Mouse (Mus musculus): ENCODE data around the gene Zbtb7b. TPM values are rescaled to one million over a fixed set of nuclear protein-coding genes. Genes with fewer than 3 reads are reported as not detected.

The Zbtb7b gene
- polyA plus RNA-seq, 1 experiment: 47.0 TPM

- no peaks in the 10 kb centered on the region for H3K27me3 ChIP-seq (ENCODE audit: control insufficient read depth, insufficient read depth, insufficient read length)
- no peak for TF ChIP-seq MAX (IDR thresholded peaks at IDR 0.05; ENCODE audit: low read depth)
- no peak for TF ChIP-seq TCF3 (IDR thresholded peaks at IDR 0.05; ENCODE audit: insufficient read length, low read depth)
- TF ChIP-seq REST (IDR thresholded peaks at IDR 0.05; ENCODE audit: insufficient read depth, insufficient read length): no peak
- TF ChIP-seq TCF12 (IDR thresholded peaks at IDR 0.05; ENCODE audit: insufficient read depth, poor library complexity, severe bottlenecking): no peak
- H3K4me2 ChIP-seq (ENCODE audit: low read depth): no peak overlapping the region
- H3K79me2 ChIP-seq (ENCODE audit: control insufficient read depth, insufficient read depth): no peaks in the 10 kb centered on the region
- no peaks in the 10 kb centered on the region for H3K36me3 ChIP-seq (ENCODE audit: control insufficient read depth, insufficient read depth)
- no peak overlapping the region for H3ac ChIP-seq (ENCODE audit: control insufficient read depth, insufficient read length)
- H3K4me3 ChIP-seq: no peak overlapping the region
Observed at GRCm38 (mm10) chr3:89347916-89348315, 46.7 kb downstream of the Zbtb7b start.

- Histone ChIP-seq H3ac (ENCODE audit: control insufficient read depth, insufficient read length) (no peak overlapping the region), H3K79me2 (ENCODE audit: control insufficient read depth, insufficient read depth) (no peaks in the 10 kb centered on the region), H3K4me2 (ENCODE audit: low read depth) (no peak overlapping the region), H3K27me3 (ENCODE audit: control insufficient read depth, insufficient read depth, insufficient read length) (no peaks in the 10 kb centered on the region), H3K36me3 (ENCODE audit: control insufficient read depth, insufficient read depth) (no peaks in the 10 kb centered on the region), H3K4me3 (no peak overlapping the region)
- TF ChIP-seq SRF (IDR thresholded peaks at IDR 0.05; ENCODE audit: control insufficient read depth, insufficient read length, low read depth): no peak
- TF ChIP-seq USF1 (IDR thresholded peaks at IDR 0.05; ENCODE audit: low read depth): no peak
- no peak for TF ChIP-seq MYOD1 (IDR thresholded peaks at IDR 0.05; ENCODE audit: control insufficient read depth in 1 of 3, insufficient read length in 2 of 3, low read depth in 2 of 3)
- TF ChIP-seq POLR2AphosphoS2 (IDR thresholded peaks at IDR 0.05; ENCODE audit: insufficient read length, low read depth): no peak
- no peak for TF ChIP-seq CEBPB (IDR thresholded peaks at IDR 0.05; ENCODE audit: insufficient read depth, poor library complexity, severe bottlenecking)
- no peak for TF ChIP-seq MAX (IDR thresholded peaks at IDR 0.05; ENCODE audit: low read depth)
- TF ChIP-seq REST (IDR thresholded peaks at IDR 0.05; ENCODE audit: insufficient read depth, insufficient read length): no peak
- no peak for TF ChIP-seq MYOG (IDR thresholded peaks at IDR 0.05; ENCODE audit: control insufficient read depth in 1 of 3, insufficient read depth in 1 of 3, insufficient read length in 2 of 3, low read depth in 2 of 3)
- TF ChIP-seq POLR2A (IDR thresholded peaks at IDR 0.05; ENCODE audit: insufficient read length, low read depth): no peak
- no peak for TF ChIP-seq E2F4 (IDR thresholded peaks at IDR 0.05; ENCODE audit: insufficient read depth)
- no peak for TF ChIP-seq TCF3 (IDR thresholded peaks at IDR 0.05; ENCODE audit: insufficient read length, low read depth)
- TF ChIP-seq TCF12 (IDR thresholded peaks at IDR 0.05; ENCODE audit: insufficient read depth, poor library complexity, severe bottlenecking): no peak
Observed at GRCm38 (mm10) chr3:89346815-89347540, 47.6 kb downstream of the Zbtb7b start.

- no peak overlapping the region for H3K4me3 ChIP-seq
- H3K27me3 ChIP-seq (ENCODE audit: control insufficient read depth, insufficient read depth, insufficient read length): no peaks in the 10 kb centered on the region
- TF ChIP-seq MAX (IDR thresholded peaks at IDR 0.05; ENCODE audit: low read depth) (no peak), CEBPB (IDR thresholded peaks at IDR 0.05; ENCODE audit: insufficient read depth, poor library complexity, severe bottlenecking) (no peak), MYOG (IDR thresholded peaks at IDR 0.05; ENCODE audit: control insufficient read depth in 1 of 3, insufficient read depth in 1 of 3, insufficient read length in 2 of 3, low read depth in 2 of 3) (no peak), MYOD1 (IDR thresholded peaks at IDR 0.05; ENCODE audit: control insufficient read depth in 1 of 3, insufficient read length in 2 of 3, low read depth in 2 of 3) (no peak), POLR2A (IDR thresholded peaks at IDR 0.05; ENCODE audit: insufficient read length, low read depth) (no peak), TCF3 (IDR thresholded peaks at IDR 0.05; ENCODE audit: insufficient read length, low read depth) (no peak), TCF12 (IDR thresholded peaks at IDR 0.05; ENCODE audit: insufficient read depth, poor library complexity, severe bottlenecking) (no peak), E2F4 (IDR thresholded peaks at IDR 0.05; ENCODE audit: insufficient read depth) (no peak), SRF (IDR thresholded peaks at IDR 0.05; ENCODE audit: control insufficient read depth, insufficient read length, low read depth) (no peak), REST (IDR thresholded peaks at IDR 0.05; ENCODE audit: insufficient read depth, insufficient read length) (no peak), USF1 (IDR thresholded peaks at IDR 0.05; ENCODE audit: low read depth) (no peak), POLR2AphosphoS2 (IDR thresholded peaks at IDR 0.05; ENCODE audit: insufficient read length, low read depth) (no peak)
- no peaks in the 10 kb centered on the region for H3K36me3 ChIP-seq (ENCODE audit: control insufficient read depth, insufficient read depth)
- H3ac ChIP-seq (ENCODE audit: control insufficient read depth, insufficient read length): no peak overlapping the region
- no peak overlapping the region for H3K4me2 ChIP-seq (ENCODE audit: low read depth)
- H3K79me2 ChIP-seq (ENCODE audit: control insufficient read depth, insufficient read depth): no peaks in the 10 kb centered on the region
Observed at GRCm38 (mm10) chr3:89343279-89343678, 51.3 kb downstream of the Zbtb7b start.

GRCm38 (mm10) chr3:89341794-89342193 is 52.8 kb downstream of the Zbtb7b start:
- no peak overlapping the region for H3ac ChIP-seq (ENCODE audit: control insufficient read depth, insufficient read length)
- no peak overlapping the region for H3K4me2 ChIP-seq (ENCODE audit: low read depth)
- H3K4me3 ChIP-seq: no peak overlapping the region
- no peaks in the 10 kb centered on the region for H3K27me3 ChIP-seq (ENCODE audit: control insufficient read depth, insufficient read depth, insufficient read length)
- TF ChIP-seq MYOG (IDR thresholded peaks at IDR 0.05; ENCODE audit: control insufficient read depth in 1 of 3, insufficient read depth in 1 of 3, insufficient read length in 2 of 3, low read depth in 2 of 3) (no peak), E2F4 (IDR thresholded peaks at IDR 0.05; ENCODE audit: insufficient read depth) (no peak), REST (IDR thresholded peaks at IDR 0.05; ENCODE audit: insufficient read depth, insufficient read length) (no peak), USF1 (IDR thresholded peaks at IDR 0.05; ENCODE audit: low read depth) (no peak), SRF (IDR thresholded peaks at IDR 0.05; ENCODE audit: control insufficient read depth, insufficient read length, low read depth) (no peak), MYOD1 (IDR thresholded peaks at IDR 0.05; ENCODE audit: control insufficient read depth in 1 of 3, insufficient read length in 2 of 3, low read depth in 2 of 3) (no peak), POLR2A (IDR thresholded peaks at IDR 0.05; ENCODE audit: insufficient read length, low read depth) (no peak), POLR2AphosphoS2 (IDR thresholded peaks at IDR 0.05; ENCODE audit: insufficient read length, low read depth) (no peak), CEBPB (IDR thresholded peaks at IDR 0.05; ENCODE audit: insufficient read depth, poor library complexity, severe bottlenecking) (no peak), TCF12 (IDR thresholded peaks at IDR 0.05; ENCODE audit: insufficient read depth, poor library complexity, severe bottlenecking) (no peak), TCF3 (IDR thresholded peaks at IDR 0.05; ENCODE audit: insufficient read length, low read depth) (no peak), MAX (IDR thresholded peaks at IDR 0.05; ENCODE audit: low read depth) (no peak)
- H3K36me3 ChIP-seq (ENCODE audit: control insufficient read depth, insufficient read depth): no peaks in the 10 kb centered on the region
- H3K79me2 ChIP-seq (ENCODE audit: control insufficient read depth, insufficient read depth): no peaks in the 10 kb centered on the region

Measured in myocyte (in vitro differentiated cells).